Mouse (Mus musculus): ENCODE measurements around the gene Eif2b3. TPM values are rescaled to one million over a fixed set of nuclear protein-coding genes. Genes with fewer than 3 reads are reported as not detected.

Gene Eif2b3
- polyA plus RNA-seq, 1 experiment from 2014 or later = 11.1 TPM

DNA sequence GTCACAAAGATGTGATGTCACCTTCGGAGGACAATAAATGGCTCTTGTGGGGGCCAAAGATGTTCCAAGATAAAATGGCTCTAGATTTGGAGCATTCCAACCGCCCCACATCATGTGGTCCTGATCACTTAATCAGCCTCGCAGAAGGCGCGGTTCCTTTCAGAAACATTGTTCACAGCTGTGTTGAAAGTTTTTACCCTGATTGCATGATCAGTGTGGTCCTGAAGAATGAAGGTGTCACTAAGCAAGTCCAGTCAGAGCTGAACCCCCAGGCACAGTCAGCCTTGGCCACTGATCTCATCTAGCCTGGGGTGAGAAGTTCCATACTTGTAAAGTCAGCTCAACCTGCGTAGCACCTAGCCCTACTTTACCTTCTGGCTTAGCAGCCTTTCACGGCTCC lies 98.7 kb downstream of the Eif2b3 start:
- H3K36me3 ChIP-seq (ENCODE audit: inconsistent target) = no peaks in the 10 kb centered on the region
- H3K79me2 ChIP-seq (ENCODE audit: inconsistent target) = no peaks in the 10 kb centered on the region
- H3K27ac ChIP-seq = no peak overlapping the region
- WGBS (ENCODE audit: missing documents) = 83% methylated on average over 7 of the region's 7 CpGs
- no peak overlapping the region for H3K4me3 ChIP-seq (ENCODE audit: inconsistent target)

DNA sequence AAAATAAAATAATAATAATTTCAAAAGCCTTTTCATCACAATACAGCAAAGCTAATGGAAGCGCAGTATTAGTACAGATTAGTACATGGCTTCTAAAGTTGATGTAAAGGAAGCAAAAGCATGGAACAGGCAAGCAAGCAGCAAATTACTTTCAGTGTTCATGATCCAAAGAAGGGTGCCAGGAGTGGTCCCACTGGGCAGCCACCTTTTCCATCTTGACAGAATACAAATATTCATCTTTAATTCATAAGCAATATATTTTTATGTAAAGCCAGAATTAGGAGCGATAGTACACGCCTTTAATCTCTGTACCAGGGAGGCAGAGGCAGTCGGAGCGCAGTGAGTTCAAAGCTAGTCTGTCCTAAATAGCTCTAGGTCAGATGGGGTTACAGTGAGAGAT lies 100.4 kb downstream of the Eif2b3 start:
- no peaks in the 10 kb centered on the region for H3K36me3 ChIP-seq (ENCODE audit: inconsistent target)
- H3K27ac ChIP-seq = peak overlapping the region; percentile 60
- peak overlapping the region; percentile 23; the same call in 1 of the 2 replicates for H3K4me3 ChIP-seq (ENCODE audit: inconsistent target)
- WGBS (ENCODE audit: missing documents) = 81% methylated on average over 5 of the region's 5 CpGs
- no peaks in the 10 kb centered on the region for H3K79me2 ChIP-seq (ENCODE audit: inconsistent target)

DNA sequence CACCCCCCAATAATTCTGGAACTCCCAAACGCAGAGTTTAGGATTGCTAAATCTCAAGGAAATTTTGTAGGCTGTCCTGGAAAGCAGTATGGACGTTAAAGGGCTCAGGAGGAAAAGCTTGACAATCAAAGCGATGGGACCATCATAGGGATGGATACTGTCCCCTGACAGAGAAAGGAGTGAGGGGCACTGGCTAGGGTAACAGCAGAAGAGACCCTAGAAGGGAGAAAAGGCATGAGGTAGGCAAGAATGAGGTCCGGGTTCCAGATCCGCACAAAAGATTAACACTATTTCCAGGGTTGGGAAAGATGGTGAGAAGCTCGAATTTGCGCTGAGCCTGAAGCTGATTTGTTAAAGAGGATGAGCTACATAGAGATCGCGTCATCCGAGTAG lies 100.8 kb downstream of the Eif2b3 start:
- peak overlapping the region; percentile 23 for H3K4me3 ChIP-seq (ENCODE audit: inconsistent target)
- H3K36me3 ChIP-seq (ENCODE audit: inconsistent target) = no peaks in the 10 kb centered on the region
- peak overlapping the region; percentile 60 for H3K27ac ChIP-seq
- H3K79me2 ChIP-seq (ENCODE audit: inconsistent target) = no peaks in the 10 kb centered on the region
- 9% methylated on average over 10 of the region's 10 CpGs for WGBS (ENCODE audit: missing documents)

DNA sequence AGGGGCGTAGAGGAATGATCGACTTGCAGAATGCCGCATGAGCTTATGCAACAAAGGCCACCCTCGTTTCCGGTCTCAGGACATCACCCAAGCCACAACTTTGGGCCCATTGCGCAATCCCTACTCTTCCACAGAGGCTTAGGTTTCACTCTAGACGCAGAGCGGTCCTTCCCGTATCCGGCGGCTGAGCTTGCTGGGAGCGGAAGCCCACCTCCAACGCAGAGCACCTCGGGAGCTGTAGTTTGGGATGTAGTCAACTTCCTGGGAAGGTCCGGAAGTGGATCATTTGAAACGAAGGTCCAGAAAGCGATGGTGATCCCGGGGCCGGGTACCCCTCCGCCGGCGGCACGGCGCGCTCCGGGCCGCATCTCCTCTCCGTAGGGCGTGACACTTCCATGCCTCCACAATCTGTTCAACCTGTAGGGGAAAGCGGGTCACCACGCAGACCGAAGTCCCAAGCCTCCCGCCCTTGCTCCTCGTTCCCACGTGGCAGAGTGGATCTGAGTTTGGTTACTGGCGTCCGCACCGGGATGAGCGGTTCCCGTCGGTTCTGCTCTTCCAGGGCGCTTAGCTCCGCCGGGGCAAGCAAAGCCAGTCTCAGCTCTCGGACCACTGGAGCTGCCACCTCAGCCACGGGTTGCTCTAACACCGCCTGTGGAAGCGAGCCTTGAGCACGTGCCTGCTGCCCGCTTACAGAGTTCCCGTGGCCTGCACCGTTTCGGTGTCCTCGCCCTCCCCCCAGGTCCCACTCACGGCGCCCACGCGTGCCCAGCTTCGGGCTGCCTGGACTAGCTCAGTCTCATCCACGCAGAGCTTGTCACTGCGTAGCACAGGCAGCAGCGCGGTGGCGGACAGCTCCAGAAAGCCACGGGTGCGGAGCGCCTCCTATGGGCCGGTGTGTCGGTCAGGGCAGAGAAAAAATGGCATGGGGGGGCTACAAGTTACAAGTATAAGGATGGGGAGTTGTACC lies 101.5 kb downstream of the Eif2b3 start:
- WGBS (ENCODE audit: missing documents) = under 1% methylated on average over 69 of the region's 69 CpGs
- peak overlapping the region; percentile 65 for H3K4me3 ChIP-seq (ENCODE audit: inconsistent target)
- peak overlapping the region; percentile 60 for H3K27ac ChIP-seq
- H3K79me2 ChIP-seq (ENCODE audit: inconsistent target) = no peaks in the 10 kb centered on the region
- H3K36me3 ChIP-seq (ENCODE audit: inconsistent target) = no peaks in the 10 kb centered on the region

DNA sequence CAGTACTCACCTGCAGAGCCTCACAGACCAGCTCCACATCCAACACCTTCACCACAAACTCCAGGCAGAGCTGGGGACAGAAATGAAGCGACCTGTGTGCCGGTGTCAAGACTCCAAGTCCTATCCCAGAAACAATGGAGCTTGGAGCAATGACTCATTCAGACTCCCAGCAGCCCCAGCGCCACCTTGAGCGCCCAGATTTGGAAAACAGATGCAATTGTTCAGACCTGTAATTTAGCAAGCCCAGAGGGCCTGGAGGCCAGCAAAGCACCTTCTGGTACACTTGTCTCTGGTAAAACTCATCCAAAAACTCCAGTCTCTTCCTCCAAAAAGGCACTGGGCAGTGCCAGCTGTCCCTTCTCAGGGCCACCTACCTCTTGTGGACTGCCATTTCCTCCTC lies 103.0 kb downstream of the Eif2b3 start:
- H3K36me3 ChIP-seq (ENCODE audit: inconsistent target) = no peaks in the 10 kb centered on the region
- H3K27ac ChIP-seq = no peak overlapping the region
- 91% methylated on average over 4 of the region's 4 CpGs for whole genome bisulfite sequencing (ENCODE audit: missing documents)
- no peaks in the 10 kb centered on the region for H3K79me2 ChIP-seq (ENCODE audit: inconsistent target)
- H3K4me3 ChIP-seq (ENCODE audit: inconsistent target) = no peak overlapping the region

DNA sequence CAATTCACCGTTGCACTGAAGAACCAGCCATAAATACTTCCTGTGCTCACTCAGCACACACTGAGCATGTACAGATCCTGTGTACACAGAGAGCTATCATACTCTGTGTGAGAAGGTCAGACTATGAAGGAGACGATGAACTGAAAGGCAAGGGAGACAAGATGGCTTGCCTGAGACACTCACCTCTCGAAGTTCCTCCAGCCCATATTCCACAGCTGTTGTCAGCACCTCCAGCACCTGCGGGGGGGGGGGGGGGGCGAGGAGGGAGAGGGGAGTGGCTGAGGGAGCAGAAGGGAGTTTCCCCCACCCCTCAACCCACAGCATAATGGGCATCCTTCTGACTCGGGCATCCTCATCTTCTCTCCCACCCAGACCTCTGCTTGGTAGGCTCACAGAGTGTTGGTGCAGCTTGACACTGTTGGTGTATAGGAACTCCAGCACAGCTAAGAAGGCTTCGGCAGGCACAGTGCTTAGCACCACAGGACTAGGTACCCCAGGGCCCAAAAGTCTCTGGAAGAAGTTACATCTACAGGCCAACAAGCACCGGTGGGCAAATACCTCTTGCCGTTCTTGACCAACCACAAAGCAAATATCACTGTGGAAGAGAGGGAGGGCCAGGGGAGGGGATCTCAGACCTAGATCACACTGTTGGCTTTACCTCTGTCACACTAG lies 104.5 kb downstream of the Eif2b3 start:
- no peaks in the 10 kb centered on the region for H3K79me2 ChIP-seq (ENCODE audit: inconsistent target)
- peaks cover 3% of the 10 kb centered on the region; the same call in 1 of the 2 replicates for H3K36me3 ChIP-seq (ENCODE audit: inconsistent target)
- 77% methylated on average over 8 of the region's 9 CpGs for WGBS (ENCODE audit: missing documents)
- peak overlapping the region; percentile 98 for H3K27ac ChIP-seq
- no peak overlapping the region for H3K4me3 ChIP-seq (ENCODE audit: inconsistent target)

DNA sequence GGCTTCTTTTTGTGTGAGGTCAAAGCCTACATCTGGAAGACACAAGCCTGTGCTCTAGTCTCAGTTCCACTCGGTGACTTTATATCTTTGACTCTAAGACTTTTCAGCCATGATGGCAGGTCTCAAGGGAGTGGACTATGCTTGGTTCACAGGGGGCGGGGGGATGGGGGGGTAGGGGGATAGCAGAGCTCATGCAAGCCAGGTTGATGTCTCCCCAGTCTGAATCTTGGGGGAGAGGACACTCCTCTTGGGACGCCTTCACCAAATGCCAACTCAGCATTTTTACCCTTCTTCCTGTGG lies 105.0 kb downstream of the Eif2b3 start:
- WGBS (ENCODE audit: missing documents) = 35% methylated on average over 3 of the region's 3 CpGs
- peaks cover 6% of the 10 kb centered on the region; the same call in 1 of the 2 replicates for H3K36me3 ChIP-seq (ENCODE audit: inconsistent target)
- peak overlapping the region; percentile 98 for H3K27ac ChIP-seq
- no peaks in the 10 kb centered on the region for H3K79me2 ChIP-seq (ENCODE audit: inconsistent target)
- peak overlapping the region; percentile 17; the same call in 1 of the 2 replicates for H3K4me3 ChIP-seq (ENCODE audit: inconsistent target)

DNA sequence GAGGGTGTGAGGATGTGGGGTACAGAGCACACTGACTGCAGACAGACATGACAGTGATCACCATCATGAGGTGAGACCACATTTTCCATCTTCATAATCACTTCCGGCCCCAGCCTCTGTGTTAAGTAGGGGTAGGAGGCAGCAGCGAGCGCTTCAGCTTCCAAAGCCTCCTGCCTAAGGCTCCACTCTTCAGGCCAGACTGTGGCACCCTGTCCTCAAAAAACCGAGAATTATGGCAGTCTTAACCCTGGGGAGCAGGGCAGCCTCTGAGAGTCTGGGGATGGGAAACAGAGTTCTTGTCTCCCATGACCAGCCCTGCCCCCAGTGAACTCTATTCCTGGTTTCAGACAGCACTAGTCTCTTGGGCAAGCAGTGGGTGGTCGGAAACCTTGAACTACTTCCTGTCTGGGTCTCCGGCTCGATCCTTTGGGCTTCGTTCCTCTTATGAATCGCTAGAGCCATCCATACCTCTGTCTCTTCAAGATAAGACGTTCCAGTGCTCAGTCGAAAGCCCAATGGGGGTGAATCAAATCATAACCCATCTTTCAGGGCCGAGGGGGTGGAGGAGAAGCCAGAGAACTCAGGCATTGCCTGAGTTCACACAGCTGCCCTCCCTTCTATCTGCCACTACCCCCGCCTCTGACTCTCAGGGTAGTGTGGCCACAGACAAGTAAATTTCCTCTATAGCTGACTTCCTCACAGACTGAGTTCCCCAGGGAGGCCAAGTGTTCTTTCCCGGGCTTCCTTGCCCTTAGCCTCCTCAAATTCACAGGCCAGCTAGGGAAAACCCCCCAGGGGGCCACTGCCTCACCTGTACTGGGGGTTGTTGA lies 105.5 kb downstream of the Eif2b3 start:
- peaks cover 6% of the 10 kb centered on the region; the same call in 1 of the 2 replicates for H3K36me3 ChIP-seq (ENCODE audit: inconsistent target)
- WGBS (ENCODE audit: missing documents) = 3% methylated on average over 14 of the region's 14 CpGs
- peak overlapping the region; percentile 17; the same call in 1 of the 2 replicates for H3K4me3 ChIP-seq (ENCODE audit: inconsistent target)
- peak overlapping the region; percentile 98 for H3K27ac ChIP-seq
- H3K79me2 ChIP-seq (ENCODE audit: inconsistent target) = no peaks in the 10 kb centered on the region

DNA sequence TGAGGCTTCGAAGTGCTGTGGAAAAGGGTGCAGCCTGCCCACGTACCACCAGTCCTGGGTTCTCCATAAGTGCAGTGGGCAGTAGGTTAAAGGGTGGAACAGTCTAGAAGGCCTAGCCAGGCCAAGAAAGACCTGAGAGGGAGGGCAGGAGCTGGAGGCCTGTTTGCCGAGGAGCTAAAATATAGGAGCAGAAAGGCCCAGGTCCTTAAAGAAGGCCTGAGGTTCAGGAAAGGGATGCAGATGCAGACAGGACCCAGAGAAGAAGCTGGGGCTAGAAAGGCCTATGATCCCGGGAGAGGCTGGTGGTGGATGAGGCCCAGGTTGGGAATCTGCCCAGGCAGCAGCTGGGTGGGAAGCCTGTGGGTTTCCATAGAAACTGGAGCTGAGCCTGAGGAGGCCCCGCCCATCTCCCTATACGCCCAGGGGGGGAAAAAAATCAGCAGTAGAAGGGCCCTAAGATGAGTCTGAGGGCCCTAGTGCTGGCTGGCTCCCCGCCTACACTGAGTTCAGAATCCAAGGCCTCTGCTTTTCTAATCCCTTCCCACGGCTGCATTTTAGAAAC lies 106.2 kb downstream of the Eif2b3 start, which contains the start of gene Btbd19:
Gene Btbd19 (minus strand): TSS at position 378 of the 562 bp plus-strand sequence.
- Histone ChIP-seq H3K27ac (peak within 1 kb of the TSS; percentile 98), H3K4me3 (ENCODE audit: inconsistent target) (peak within 1 kb of the TSS; percentile 17; the same call in 1 of the 2 replicates), H3K79me2 (ENCODE audit: inconsistent target) (no peaks in the 10 kb centered on the region), H3K36me3 (ENCODE audit: inconsistent target) (peaks cover 6% of the 10 kb centered on the region; the same call in 1 of the 2 replicates)
- 43% methylated on average over 8 of the region's 8 CpGs for WGBS (ENCODE audit: missing documents)

DNA sequence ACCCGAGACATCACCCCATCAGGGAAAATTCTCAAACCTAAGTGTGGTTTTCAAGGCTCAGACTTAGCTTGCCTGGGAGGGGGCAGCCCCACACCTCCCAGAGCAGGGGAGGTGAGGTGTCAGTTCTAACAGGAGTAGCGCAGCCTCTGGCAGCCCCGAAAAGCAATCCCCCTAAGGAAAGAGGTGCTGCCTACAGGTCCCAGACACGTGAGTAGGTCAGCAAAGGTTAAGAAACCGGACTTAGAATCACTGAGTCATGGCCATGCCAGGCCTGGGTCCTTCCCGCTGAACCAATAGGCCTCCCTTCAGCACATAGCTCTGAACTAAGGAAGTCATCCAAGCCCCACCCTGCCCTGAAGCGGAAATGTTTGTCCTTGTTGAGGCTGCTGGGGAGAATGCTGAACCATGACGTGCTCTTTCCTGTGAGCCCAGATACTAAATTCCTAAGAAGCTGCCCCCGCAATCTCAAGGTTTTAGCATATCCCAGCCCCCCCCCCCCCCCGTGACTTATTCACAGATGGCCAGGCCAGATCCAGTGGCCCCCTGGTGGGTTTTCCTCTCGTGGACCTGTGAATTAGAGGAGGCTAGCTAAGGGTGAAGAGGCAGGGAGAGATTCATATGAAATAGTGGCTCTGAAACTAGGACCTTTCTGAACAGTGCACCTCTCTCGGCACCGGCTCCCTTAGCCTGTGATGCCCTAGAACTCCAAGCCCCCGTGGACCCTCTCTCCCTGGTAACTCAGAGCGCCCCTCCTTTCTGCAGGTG lies 106.9 kb downstream of the Eif2b3 start:
- Histone ChIP-seq H3K4me3 (ENCODE audit: inconsistent target) (no peak overlapping the region), H3K36me3 (ENCODE audit: inconsistent target) (peaks cover 6% of the 10 kb centered on the region; the same call in 1 of the 2 replicates), H3K27ac (peak overlapping the region; percentile 98), H3K79me2 (ENCODE audit: inconsistent target) (no peaks in the 10 kb centered on the region)
- WGBS (ENCODE audit: missing documents) = 27% methylated on average over 15 of the region's 15 CpGs

DNA sequence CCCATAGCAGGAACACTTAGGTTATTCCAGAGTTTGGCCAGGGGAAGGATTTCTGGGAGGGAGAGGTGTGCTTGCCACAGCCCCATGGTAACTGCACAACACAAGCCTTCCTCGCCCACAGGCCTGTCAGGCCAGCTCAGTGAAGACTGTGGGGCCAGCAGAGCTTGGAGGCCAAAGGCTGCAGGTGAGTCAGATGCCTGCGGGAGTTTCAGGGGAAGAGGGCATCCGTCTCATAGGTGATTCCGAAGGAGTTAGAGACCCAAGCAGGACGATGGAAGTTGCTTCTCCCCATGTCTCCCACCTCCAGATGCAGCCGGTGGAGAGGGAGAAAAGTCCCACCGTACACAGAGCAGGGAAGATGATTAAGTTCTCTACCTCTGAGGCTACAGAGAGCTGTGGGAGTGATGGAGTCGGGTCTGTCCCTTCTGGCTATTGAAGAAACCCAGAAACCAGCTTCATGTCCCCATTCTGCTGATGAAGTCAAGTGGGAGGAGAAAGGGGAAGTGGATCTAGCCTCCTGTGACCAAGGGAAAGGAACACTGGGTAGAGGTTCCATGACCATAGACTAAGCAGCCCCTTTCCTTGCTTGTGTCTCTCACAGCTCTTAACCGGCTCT lies 107.6 kb downstream of the Eif2b3 start, which contains the start of gene Tctex1d4:
Gene Tctex1d4 (plus strand): TSS at position 120 of the 616 bp plus-strand sequence.
- no peak within 1 kb of the TSS for H3K4me3 ChIP-seq (ENCODE audit: inconsistent target)
- peak within 1 kb of the TSS; percentile 98 for H3K27ac ChIP-seq
- no peaks in the 10 kb centered on the region for H3K79me2 ChIP-seq (ENCODE audit: inconsistent target)
- peaks cover 6% of the 10 kb centered on the region; the same call in 1 of the 2 replicates for H3K36me3 ChIP-seq (ENCODE audit: inconsistent target)
- WGBS (ENCODE audit: missing documents) = 64% methylated on average over 9 of the region's 9 CpGs

DNA sequence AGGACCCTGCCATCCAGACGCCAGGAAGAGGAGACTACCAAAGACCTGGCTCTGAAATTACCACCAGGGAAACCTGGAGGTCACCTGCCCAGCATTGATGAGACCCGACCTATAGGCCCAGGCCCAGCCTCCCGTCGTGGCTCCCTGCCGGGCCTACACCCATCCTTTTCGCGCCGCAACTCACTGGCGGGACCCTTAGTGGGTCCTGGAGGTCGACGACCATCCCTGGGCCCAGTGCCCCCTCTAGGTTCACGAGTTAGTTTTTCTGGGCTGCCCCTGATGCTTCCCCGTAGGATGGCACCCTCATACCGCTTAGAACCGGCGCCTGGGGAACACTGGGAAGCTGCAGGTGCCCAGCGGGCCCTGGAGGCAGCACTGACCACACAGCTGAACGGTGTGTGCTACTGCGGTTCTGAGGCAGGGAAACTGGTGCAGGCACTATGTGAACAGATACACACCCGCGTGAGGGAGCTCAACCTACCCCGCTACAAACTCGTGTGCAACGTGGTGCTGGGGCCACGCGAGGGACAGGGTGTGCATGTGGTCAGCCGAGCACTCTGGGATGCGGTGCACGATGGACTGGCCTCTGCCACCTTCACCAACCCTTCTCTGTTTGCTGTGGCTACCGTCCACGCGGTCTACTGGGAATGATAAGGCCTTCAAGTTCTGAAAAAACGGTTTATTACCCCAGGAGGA lies 108.9 kb downstream of the Eif2b3 start:
- peaks cover 6% of the 10 kb centered on the region; the same call in 1 of the 2 replicates for H3K36me3 ChIP-seq (ENCODE audit: inconsistent target)
- H3K4me3 ChIP-seq (ENCODE audit: inconsistent target) = no peak overlapping the region
- peak overlapping the region; percentile 98; the same call in 1 of the 2 replicates for H3K27ac ChIP-seq
- H3K79me2 ChIP-seq (ENCODE audit: inconsistent target) = peaks cover 7% of the 10 kb centered on the region; the same call in 1 of the 2 replicates
- WGBS (ENCODE audit: missing documents) = 94% methylated on average over 33 of the region's 33 CpGs

All from macrophage (primary cell).